Mouse (Mus musculus) lung, postnatal 36 days (tissue): ENCODE measurements around the gene Etnk2.

Experiments used
- DNase-seq: peaks from one replicate; pipeline ENCODE4 v3.0.0; 2022; ENCODE audit warnings: mixed read lengths

The Etnk2 gene

GRCm38 (mm10) chr1:133418164-133418800 is 54.9 kb downstream of the Etnk2 start:
- DNase-seq = peak; percentile 93

DNA sequence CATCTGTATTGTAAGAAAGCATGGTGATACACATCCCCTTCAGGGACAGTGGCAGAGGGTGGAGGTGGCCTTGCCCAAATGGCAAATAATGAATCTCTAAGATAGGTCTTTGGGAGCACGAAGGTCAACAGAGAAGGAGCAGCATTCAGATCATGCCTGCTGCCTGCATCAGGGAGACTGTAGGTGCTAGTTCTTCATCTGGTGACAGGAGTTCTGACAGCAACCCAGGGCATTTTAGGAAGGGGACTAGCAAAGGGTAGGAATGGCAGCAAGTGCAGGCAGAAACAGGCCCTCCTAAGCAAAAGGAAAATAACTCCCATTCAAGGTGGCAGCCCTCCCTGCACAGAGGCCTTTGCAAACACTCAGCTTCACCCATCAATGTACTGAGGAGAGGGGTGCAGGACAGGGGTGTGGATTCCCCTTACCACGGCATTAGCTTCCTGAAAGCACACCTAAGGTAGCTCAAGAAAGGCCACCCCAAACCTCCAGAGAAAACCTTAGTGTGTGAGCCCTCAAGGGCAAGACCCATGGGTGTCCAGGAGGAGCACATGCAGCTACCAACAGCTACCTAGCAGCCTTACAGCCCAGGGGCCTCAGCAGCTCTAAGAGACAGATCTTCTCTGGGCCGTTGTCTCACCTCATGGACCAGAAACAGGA is 55.9 kb downstream of the Etnk2 start:
- no peak for DNase-seq

- DNase-seq = peak; percentile 56
These were observed 57.1 kb downstream of the Etnk2 start for GRCm38 (mm10) chr1:133420491-133420890.

DNA sequence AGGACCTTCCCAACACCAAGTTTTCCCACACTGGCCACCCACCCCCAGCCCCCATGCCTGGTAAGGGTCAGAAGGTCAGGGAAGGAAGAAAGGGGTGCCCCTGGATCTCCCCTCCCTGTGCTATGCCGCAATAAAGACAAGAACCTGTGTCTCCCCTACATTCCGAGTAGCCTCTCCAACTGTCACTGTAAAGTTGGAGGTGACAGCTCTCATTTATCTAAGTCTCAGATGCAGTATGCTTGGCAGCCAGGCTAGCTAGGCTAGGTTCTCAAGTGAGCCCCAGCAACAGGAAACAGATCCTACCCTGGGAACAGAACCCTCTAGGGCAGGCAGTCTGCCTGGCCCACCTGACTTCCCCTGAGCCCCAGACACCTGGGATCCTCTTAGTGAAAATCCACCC is 57.7 kb downstream of the Etnk2 start:
- DNase-seq = no peak

DNA sequence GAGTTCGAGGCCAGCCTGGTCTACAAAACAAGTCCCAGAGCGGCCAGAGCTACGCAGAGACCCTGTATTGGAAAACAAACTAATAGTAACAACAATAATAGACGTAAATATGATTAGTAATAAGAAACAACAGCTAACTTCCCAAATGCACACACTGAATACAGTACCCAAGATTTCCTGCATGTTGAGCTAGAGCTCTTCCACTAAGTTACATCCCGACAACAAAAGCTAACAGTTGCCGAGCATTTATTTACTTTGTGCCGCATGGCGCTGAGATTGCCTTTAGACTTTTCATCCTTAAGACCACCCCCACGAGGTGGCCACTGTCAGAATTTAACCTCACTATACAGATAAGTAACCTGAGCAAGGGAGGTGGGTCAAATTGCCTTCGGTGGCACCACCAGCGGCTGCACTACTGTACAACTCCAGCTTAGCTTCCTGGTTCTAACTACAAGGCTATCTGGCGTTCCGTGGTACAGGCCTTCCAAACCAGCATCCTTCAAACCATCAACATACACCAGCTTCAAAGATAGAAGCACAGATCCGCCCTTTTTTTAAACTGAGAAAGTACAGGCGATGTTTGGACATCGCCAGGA is 58.7 kb downstream of the Etnk2 start:
- no peak for DNase-seq

GRCm38 (mm10) chr1:133422615-133423161 is 59.3 kb downstream of the Etnk2 start:
- peak; percentile 81 for DNase-seq

DNA sequence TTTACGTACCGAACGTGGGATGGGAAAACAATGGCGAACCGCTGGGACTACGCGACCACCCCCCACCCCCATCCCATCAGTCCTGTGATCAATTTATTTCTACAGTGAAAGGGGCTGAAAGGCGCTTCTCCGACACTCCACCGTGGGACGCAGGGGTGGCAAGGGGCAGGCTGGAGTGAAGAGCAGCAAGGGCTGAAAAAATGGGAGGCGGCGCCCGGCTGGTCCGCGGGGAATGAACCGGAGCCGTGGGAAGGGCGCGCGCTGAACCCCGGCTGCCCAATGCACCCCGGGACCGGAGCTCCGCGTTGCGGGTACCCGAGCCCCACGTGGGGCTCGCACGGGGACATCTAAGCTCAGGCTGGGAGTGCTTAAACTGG is 59.8 kb downstream of the Etnk2 start:
- no peak for DNase-seq

DNA sequence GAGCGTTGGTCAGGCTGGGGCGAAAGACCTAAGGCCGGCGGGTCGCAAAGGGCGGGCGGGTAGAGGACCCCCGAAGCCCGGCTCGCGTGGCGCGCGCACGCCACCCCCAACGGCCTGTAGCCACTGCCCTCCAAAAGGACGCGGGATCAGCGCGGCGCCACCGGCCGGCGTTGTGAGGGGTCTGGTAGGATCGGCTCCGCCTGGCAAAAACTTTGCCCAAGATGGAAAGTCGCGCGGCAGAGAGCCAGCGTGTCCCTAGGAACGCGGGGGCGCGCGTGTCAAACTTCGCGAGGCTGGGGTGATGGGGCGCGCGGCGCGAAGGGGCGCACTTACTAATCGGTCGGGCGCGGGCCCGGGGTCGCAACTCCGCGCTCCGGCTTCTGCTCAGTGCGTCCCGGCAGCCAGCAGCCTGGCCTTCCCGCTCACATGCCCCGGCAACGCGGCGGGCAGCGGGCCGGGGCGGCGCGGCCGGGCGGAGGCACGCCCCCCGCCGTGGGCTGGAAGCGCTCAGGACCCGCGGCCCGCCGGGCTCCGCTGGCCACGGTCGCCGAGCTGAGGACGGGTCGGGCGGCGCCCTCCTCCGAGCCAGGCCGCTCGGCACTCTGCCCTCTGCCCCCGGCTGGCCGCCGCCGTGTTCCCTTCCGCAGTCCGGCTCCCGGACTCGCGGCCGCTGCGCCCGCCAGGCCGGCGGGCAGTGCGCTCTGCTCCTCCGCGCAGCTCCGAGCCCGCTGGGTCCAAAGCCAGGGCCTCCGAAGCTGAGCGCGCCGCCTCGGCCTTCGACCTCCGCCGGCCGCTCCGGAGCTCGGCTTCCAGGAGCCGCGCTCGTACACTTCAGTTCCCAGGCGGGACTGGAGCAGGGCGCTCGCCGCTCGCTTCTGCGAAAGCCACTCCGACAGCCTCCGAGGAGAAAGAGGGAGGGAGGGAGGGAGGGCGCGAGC is 60.4 kb downstream of the Etnk2 start, which contains the start of gene Sox13:
Gene Sox13 (minus strand): TSS at position 835 of the 938 bp plus-strand sequence.
- peak; percentile 76 for DNase-seq

DNA sequence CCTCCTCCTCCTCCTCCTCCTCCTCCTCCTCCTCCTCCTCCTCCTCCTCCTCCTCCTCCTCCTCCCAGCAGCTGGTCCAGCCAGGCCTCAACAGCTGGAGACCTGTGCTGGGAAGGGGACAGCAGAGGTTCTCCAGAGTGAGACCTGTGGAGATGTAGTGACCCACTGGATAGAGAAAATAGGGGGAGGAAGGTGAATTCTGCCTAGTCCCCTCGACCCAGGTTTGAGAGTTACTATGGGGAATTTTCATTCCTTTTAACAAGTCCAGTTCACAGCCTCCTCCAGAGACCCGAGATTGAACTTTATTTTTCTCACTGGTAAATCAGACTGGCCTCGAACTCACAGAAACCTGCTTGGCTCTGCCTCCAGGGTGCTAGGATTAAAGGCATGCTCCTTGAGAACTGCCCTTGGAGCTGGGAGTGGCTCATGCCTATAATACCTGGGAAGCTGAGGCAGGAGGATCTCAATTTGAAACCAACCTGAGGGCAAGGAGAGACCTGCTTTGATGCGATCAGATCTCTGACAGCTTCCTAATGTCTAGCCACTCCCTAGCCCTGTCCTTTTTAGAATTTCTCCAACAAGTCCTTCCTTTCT is 61.3 kb downstream of the Etnk2 start:
- no peak for DNase-seq
